Mouse (Mus musculus): ENCODE results near the gene Fbxw5. TPM values are rescaled to one million over a fixed set of nuclear protein-coding genes. Genes with fewer than 3 reads are reported as not detected.

Fbxw5 gene
- polyA plus RNA-seq, 1 experiment from 2014 or later: 97.9 TPM

DNA sequence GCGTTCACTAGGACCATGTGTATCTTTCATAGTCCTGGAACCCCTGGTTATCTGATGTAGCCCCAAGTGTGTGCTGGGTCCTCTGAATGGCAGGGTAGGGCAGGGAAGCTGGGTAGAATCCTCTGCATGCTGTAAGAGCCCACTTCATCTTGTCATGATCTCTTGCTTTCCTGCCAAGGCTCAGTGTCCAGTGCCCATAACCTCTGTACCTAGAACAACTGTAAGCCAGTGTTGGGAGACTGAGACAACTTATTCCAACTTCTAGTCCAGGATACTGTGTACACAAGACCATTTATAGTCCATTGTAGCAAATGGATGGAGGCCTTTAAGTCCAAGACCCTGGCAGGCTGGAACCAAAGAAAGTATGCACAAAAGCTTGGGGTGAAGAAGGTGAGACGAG is 35.3 kb upstream of the Fbxw5 start:
- Histone ChIP-seq H3K4me3 (no peak overlapping the region), H3K9me3 (replicated peaks) (no peaks in the 10 kb centered on the region), H3K4me1 (peaks cover 33% of the 10 kb centered on the region), H3K27ac (no peak overlapping the region), H3K4me2 (no peak overlapping the region), H3K36me3 (ENCODE audit: poor library complexity, severe bottlenecking) (no peaks in the 10 kb centered on the region), H3K9ac (no peak overlapping the region), H3K27me3 (no peaks in the 10 kb centered on the region)
- whole genome bisulfite sequencing: 88% methylated on average over 2 of the region's 2 CpGs
- ATAC-seq: no peak

DNA sequence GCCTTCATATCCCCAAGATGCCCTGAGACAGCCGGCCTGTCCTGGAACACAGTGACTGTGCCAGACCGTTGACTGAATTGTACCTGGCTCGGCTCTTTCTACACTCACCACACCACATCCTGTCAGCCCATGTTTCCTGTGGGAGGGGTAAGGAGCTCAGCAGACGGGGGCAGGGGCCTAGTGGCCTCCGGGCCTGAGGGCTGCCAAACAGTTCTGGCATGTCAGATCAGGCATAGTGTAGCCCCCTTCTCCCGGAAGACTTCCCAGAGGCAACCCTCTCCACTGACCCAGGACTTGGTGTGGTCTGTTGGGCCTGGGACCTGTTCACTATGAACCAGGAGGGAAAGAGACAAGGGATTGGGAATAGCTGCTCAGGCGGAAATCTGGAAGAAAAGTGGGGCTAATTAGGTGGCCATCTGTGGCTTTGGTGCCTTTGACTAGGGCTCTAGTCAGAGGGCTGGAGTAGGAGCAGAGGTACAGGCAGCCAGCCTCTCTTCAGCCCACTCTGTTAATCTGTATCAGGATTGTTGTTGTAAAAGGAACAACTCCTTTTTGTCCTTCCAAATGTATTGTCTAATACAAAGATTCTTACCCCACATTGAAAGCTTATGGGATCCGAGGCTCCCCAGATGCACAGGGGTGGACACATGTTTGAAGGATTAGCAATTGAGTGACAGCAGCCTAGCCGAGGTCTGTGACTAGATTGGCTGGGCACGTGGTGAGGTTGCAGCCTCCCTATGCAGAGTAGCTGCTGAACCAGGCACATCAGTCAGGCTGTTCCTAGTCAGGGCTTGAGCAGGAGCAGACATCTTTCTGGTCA is 34.5 kb upstream of the Fbxw5 start:
- peaks cover 31% of the 10 kb centered on the region for H3K4me1 ChIP-seq

DNA sequence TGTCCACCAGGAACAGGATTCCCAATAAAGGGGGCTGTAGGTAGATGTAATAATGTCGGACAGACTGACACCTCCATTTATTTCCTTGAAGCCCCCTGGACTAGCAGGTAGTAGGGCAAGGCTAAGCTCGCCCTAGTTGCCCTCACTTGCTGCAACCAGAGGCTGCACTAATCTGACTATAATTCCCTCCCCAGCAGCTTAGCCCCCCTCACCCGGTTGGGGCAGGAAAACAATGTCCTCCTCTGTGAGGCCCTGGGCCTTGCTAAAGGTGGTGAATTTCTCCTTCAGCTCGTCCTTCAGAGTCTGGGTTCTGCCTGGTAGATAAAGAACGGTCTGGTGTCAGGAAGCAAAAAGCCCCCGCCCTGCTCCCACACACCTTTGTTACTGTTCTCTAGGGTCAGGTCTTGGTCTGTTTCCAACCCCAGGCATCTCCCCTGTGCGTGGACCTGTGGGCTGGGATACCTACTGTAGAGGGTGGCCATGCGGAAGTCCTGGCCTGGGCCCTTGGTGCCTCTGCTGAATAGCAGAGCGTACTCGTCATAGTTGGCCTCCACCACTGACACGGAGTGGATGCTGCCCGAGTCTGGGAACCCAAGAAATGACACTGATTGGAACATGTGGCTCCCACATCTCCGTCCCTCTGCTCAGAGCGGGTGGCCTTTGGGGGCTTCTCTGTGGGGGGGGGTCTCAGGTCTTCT is 32.8 kb upstream of the Fbxw5 start:
- no peak overlapping the region for H3K4me3 ChIP-seq
- H3K36me3 ChIP-seq (ENCODE audit: poor library complexity, severe bottlenecking): no peaks in the 10 kb centered on the region
- H3K27ac ChIP-seq: no peak overlapping the region
- no peak overlapping the region for H3K4me2 ChIP-seq
- H3K9ac ChIP-seq: no peak overlapping the region
- no peaks in the 10 kb centered on the region for H3K9me3 ChIP-seq (replicated peaks)
- 70% methylated on average over 13 of the region's 14 CpGs for WGBS
- ATAC-seq: no peak
- no peaks in the 10 kb centered on the region for H3K27me3 ChIP-seq
- H3K4me1 ChIP-seq: peaks cover 23% of the 10 kb centered on the region

More for the DNA sequence above, 34.5 kb upstream of the Fbxw5 start:
- H3K4me3 ChIP-seq: no peak overlapping the region
- ATAC-seq: no peak
- WGBS: 30% methylated on average over 10 of the region's 10 CpGs
- H3K27ac ChIP-seq: peak overlapping the region; percentile 31; the same call in 1 of the 2 replicates
- no peak overlapping the region for H3K4me2 ChIP-seq
- no peaks in the 10 kb centered on the region for H3K9me3 ChIP-seq (replicated peaks)
- 0 out of 2 replicates have a peak overlapping the region, but pooled peaks have one; percentile 12 for H3K9ac ChIP-seq
- no peaks in the 10 kb centered on the region for H3K36me3 ChIP-seq (ENCODE audit: poor library complexity, severe bottlenecking)
- no peaks in the 10 kb centered on the region for H3K27me3 ChIP-seq

DNA sequence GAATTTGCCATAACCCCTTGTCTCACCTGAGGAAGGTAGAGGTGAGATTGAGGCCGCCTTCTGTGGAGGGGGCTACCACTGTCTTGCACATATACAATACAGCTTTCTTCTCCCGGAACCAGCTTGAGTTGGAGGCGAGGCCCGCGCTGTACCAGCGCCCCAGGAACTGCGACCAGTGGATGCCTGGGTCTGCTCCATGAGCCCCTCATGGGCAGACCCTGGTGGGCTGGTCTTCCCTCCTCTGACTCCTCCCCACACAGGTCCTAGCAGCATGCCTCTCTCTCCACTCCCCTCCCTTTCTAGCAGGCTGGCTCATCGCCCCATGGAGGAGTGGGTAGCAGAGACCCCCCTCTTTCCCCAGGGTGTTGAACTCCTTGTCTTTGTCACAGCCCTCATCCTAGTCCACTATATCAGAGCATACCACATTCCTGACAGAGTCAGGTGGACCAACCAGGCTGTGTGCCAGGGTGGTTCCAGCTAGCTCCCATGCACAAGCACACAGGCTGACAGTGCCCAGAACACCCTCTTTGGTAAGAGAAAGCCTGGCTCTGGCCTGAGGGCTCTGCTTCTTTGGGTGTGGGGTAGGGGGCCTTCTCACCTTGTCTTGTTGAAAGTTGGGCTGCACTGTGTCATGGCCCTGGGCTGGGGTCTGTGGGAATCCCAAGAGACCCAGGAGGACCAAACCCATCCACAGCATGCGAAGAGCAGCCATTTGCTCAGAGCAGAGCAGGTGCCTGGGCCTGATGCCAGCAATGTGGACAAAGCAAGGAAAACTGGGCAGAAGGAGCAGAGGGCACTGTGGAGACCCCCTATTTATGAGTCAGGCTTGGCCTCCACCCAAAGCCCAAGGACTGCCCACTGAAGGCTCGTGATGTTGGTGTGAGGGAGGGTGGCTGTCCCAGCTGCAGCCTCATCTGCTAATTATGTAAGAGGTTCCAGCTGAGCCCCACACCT is 31.3 kb upstream of the Fbxw5 start:
- Histone ChIP-seq H3K4me3 (no peak overlapping the region), H3K36me3 (ENCODE audit: poor library complexity, severe bottlenecking) (no peaks in the 10 kb centered on the region), H3K4me1 (peaks cover 23% of the 10 kb centered on the region), H3K4me2 (0 out of 2 replicates have a peak overlapping the region, but pooled peaks have one; percentile 10), H3K27me3 (no peaks in the 10 kb centered on the region), H3K27ac (peak overlapping the region; percentile 73), H3K9ac (peak overlapping the region; percentile 34; the same call in 1 of the 2 replicates), H3K9me3 (replicated peaks) (no peaks in the 10 kb centered on the region)
- ATAC-seq: peak; percentile 67
- 72% methylated on average over 10 of the region's 10 CpGs for WGBS

DNA sequence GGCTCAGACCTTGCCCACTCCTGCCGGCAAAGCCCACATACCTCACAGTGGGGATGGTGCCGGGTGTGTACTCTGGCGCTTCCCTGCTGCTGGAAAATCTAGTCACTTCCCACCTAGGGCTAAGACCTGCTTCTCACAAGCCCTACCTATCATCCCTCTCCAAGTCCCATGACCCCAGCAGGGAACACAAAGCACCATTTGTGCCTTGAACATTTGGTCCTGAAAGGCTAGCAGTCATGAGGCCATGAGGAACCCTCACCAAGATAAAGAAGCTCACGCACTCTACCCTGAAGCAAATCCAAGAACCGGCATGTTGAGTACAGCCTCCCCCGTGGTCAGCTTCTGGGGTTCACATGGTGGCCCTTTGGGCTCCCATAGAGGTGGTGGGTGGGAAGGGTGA is 30.6 kb upstream of the Fbxw5 start, which contains the start of gene Ptgds:
Gene Ptgds (minus strand): TSS at position 78 of the 400 bp plus-strand sequence.
- ATAC-seq: no peak
- peak within 1 kb of the TSS; percentile 73 for H3K27ac ChIP-seq
- WGBS: 72% methylated on average over 6 of the region's 6 CpGs

DNA sequence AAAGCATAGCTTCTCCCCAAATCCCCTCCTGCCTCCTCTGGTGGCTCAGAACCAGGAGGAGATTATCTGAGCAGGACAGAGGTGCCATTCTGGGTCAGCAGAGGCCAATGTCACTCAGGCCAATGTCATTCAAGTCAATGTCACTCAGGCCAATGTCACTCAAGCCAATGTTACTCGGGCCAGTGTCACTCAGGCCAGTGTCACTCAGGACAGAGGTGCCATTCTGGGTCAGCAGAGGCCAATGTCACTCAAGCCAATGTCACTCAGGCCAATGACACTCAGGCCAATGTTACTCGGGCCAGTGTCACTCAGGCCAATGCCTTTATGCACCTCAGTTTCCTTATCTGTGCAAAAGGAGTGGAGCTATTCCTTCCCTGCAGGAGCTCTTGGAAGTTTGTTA is 28.0 kb upstream of the Fbxw5 start:
- Histone ChIP-seq H3K9ac (no peak overlapping the region), H3K4me2 (no peak overlapping the region), H3K36me3 (ENCODE audit: poor library complexity, severe bottlenecking) (no peaks in the 10 kb centered on the region), H3K27me3 (0 out of 2 replicates have a peak, but pooled peaks cover 5% of the 10 kb centered on the region), H3K4me3 (no peak overlapping the region), H3K9me3 (replicated peaks) (no peaks in the 10 kb centered on the region), H3K4me1 (peaks cover 17% of the 10 kb centered on the region), H3K27ac (no peak overlapping the region)
- ATAC-seq: no peak
- 74% methylated on average over 2 of the region's 2 CpGs for WGBS

More for the DNA sequence above, 30.6 kb upstream of the Fbxw5 start, which contains the start of gene Ptgds:
- Histone ChIP-seq H3K27me3 (no peaks in the 10 kb centered on the region), H3K9me3 (replicated peaks) (no peaks in the 10 kb centered on the region), H3K4me3 (no peak within 1 kb of the TSS), H3K4me2 (0 out of 2 replicates have a peak within 1 kb of the TSS, but pooled peaks have one; percentile 10), H3K36me3 (ENCODE audit: poor library complexity, severe bottlenecking) (no peaks in the 10 kb centered on the region), H3K4me1 (peaks cover 23% of the 10 kb centered on the region), H3K9ac (peak within 1 kb of the TSS; percentile 34; the same call in 1 of the 2 replicates)

DNA sequence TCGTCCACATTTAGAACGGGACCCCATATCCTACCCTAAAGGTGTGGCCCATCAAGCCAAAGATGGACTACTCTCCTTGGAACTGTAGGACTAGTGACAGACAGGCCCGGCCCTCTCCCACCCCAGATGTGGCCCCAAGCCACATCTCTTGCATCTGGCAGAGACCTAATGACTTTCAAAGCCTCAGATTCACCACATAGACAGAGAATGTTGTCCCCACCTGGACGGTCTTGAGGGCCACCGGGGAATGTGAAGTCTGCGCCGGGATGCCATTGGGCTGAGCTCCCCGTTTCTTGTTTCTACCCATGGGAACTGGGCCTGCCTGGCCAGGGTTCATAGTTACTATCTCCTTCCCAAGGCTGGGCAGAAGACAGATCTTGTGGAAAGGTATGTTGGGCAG is 23.0 kb upstream of the Fbxw5 start:
- no peaks in the 10 kb centered on the region for H3K36me3 ChIP-seq (ENCODE audit: poor library complexity, severe bottlenecking)
- no peak overlapping the region for H3K4me2 ChIP-seq
- no peak for ATAC-seq
- H3K9me3 ChIP-seq (replicated peaks): no peaks in the 10 kb centered on the region
- H3K4me1 ChIP-seq: no peaks in the 10 kb centered on the region
- WGBS: 90% methylated on average over 8 of the region's 8 CpGs
- 0 out of 2 replicates have a peak, but pooled peaks cover 5% of the 10 kb centered on the region for H3K27me3 ChIP-seq
- no peak overlapping the region for H3K9ac ChIP-seq
- H3K27ac ChIP-seq: no peak overlapping the region
- H3K4me3 ChIP-seq: no peak overlapping the region

DNA sequence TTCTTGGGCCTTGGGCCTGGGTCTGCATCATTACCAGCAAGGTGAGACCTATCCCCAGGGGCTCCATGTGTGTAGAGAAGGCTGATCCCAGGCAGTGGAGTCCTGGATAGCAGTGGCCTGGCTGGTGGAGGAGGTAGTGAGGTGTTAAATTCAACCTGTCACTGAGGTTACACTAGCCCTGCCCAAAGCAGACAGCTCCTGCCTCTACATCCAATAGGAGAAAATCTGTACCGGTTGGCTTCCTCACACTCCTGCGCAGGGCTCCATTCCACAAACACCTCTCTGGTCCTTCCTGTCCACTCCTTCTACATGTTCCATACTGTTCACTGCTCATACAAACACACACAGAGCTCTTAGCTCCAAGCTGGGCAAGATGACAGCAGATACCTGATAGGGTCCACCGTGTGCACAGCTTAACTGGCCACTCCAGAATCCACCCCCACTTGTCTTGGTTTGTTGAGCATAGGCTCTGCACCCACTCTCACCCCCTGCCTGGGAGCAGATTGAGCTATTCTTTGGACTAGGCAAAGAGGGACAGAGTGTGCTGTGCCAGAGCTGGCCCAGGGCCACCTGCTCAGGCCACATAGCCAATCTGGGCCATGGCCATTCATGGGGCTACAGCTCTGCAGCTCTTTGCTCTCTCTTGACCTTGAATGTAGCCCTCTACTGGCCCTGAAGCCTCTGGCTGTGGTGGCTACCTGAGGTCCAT is 22.4 kb upstream of the Fbxw5 start:
- Histone ChIP-seq H3K9me3 (replicated peaks) (no peaks in the 10 kb centered on the region), H3K36me3 (ENCODE audit: poor library complexity, severe bottlenecking) (no peaks in the 10 kb centered on the region), H3K4me3 (no peak overlapping the region), H3K27ac (no peak overlapping the region), H3K9ac (no peak overlapping the region), H3K4me1 (no peaks in the 10 kb centered on the region), H3K27me3 (0 out of 2 replicates have a peak, but pooled peaks cover 5% of the 10 kb centered on the region), H3K4me2 (no peak overlapping the region)
- ATAC-seq: no peak
- WGBS: 95% methylated on average over 3 of the region's 3 CpGs

DNA sequence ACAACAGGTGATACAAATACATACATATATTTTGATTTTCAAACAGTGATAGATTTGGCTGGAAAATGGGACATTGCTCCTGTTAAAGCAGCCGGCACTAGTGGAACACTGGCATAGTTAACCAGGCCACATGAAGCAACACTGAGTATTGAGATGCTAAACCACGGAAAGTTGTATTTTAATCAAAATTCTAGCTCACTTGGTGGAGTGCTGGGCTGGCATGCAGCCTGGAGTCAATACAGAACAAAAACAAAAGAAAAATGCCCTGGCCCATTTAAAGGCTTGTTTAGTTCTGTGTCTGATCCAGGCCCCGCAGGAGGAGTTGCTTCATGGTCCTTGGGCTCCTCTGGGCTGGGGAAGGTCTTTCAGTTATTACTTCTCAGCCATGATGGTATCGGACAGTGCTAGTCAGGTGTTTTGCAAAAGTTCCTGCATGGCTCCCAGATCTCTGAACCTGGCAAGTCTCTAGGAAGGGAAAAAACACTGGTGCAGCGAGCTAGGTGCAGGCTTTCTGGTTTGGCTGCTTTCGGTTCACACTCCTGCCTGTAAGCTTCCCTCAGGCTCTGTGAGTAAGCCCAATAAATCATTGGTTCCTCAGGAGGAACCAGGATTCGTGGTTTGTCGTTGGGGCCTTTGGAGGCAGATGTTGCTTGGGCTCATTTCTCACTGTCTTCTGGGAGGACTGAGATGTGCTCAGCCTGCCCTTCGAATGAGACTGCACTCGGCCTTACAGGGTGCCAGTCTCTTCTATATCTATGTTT is 20.8 kb upstream of the Fbxw5 start:
- Histone ChIP-seq H3K4me2 (no peak overlapping the region), H3K9me3 (replicated peaks) (no peaks in the 10 kb centered on the region), H3K4me3 (no peak overlapping the region), H3K27me3 (0 out of 2 replicates have a peak, but pooled peaks cover 5% of the 10 kb centered on the region), H3K27ac (no peak overlapping the region), H3K9ac (no peak overlapping the region), H3K36me3 (ENCODE audit: poor library complexity, severe bottlenecking) (no peaks in the 10 kb centered on the region), H3K4me1 (no peaks in the 10 kb centered on the region)
- ATAC-seq: no peak
- WGBS: 77% methylated on average over 10 of the region's 10 CpGs

DNA sequence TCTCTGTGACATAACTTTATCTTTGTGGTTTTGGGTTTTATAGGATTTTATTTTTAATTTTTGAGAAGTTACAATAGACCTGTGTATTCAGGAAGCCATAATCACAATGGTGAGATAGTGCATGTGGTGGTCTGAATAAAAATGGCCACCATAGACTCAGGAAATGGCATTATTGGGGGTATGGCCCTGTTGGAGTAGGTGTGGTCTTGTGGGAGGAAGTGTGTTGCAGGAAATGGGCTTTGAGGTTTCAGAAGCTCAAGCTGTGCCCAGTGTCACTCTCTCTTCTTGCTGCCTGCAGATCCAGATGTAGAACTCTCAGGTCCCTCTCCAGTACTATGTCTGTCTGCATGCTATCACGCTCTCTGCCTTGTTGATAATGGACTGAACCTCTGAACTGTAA is 20.0 kb upstream of the Fbxw5 start:
- Histone ChIP-seq H3K36me3 (ENCODE audit: poor library complexity, severe bottlenecking) (no peaks in the 10 kb centered on the region), H3K9me3 (replicated peaks) (no peaks in the 10 kb centered on the region), H3K4me1 (no peaks in the 10 kb centered on the region), H3K27me3 (0 out of 2 replicates have a peak, but pooled peaks cover 3% of the 10 kb centered on the region), H3K9ac (no peak overlapping the region), H3K4me3 (no peak overlapping the region), H3K4me2 (no peak overlapping the region), H3K27ac (no peak overlapping the region)
- WGBS: 91% methylated on average over 1 of the region's 1 CpGs
- no peak for ATAC-seq
